Mouse (Mus musculus) small intestine, adult 2 months (tissue): ENCODE measurements at regions not wholly inside any gene's neighbourhood (a gene's known extent, or its start where the extent isn't known, plus 50 kb on each side); places are given as distances from the start of the nearest gene placed in this dataset.

Experiments used
- CTCF ChIP-seq: fragments of 200-500 bp; IDR thresholded peaks from 2 replicates; pipeline ENCODE4 v1.5.1; 2012; ENCODE audit warnings: low read depth, mild to moderate bottlenecking, control low read depth, inconsistent platforms, low read length, moderate library complexity, mixed read lengths; ENCODE audit not compliant: insufficient replicate concordance, insufficient read length; ENCODE audit errors: extremely low read depth
- POLR2A ChIP-seq: fragments of 200-500 bp; IDR thresholded peaks from 2 replicates; pipeline ENCODE4 v1.6.1; 2012; ENCODE audit warnings: low read depth, mild to moderate bottlenecking, control low read depth, inconsistent platforms, low read length, moderate library complexity

DNA sequence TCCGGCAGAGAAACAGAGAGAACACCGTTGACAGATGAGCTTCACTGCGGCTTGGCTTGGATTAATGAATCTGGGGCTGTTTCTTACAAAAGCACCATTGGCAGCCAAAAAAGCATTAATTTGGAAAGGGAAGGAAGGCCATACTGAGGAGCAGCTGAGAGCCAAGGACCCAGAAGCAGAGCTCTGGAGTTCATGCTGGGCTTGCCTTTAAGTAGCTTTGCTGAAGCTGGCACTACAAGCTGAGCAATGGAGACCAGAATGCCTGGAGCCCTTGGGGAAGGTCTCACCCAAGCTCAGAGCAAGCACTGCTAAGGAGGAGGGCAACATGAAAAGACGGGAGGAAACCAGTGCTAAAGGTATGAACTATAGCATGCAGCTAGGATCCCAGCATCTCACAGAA is 95.7 kb downstream of the Tmem30b start:
- TF ChIP-seq POLR2A, result no peak
- no peak for TF ChIP-seq CTCF
